In genomic region chr19:34500763-34501162, GRCm38 (mm10) we compare ENCODE assay signal across 8 mouse cellular contexts. TPM values are rescaled to one million over a fixed set of nuclear protein-coding genes. Genes with fewer than 3 reads are reported as not detected.
DNase-seq lines count a peak whose midpoint lies in the region; ATAC-seq and TF ChIP-seq lines count a peak whose summit lies in the region.

No protein-coding gene starts in this region.

- H3K36me3 ChIP-seq in forebrain, embryonic 10.5 days (replicated peaks): peaks cover 8% of the 10 kb centered on the region
- peaks cover 4% of the 10 kb centered on the region; the same call in 1 of the 2 replicates for H3K36me3 ChIP-seq in forebrain, embryonic 12.5 days (replicated peaks)
- no peaks in the 10 kb centered on the region; the same call in 1 of the 2 replicates for H3K36me3 ChIP-seq in forebrain, embryonic 16.5 days (ENCODE audit: control insufficient read depth, insufficient read depth)
- 0 out of 2 replicates have a peak, but pooled peaks cover under 1% of the 10 kb centered on the region for H3K36me3 ChIP-seq in hindbrain, postnatal 0 days (ENCODE audit: insufficient read depth, low read length)

- 51% methylated on average over 4 of the region's 4 CpGs for WGBS in forebrain, embryonic 10.5 days
- WGBS in forebrain, embryonic 12.5 days: 52% methylated on average over 4 of the region's 4 CpGs
- 54% methylated on average over 4 of the region's 4 CpGs for WGBS in forebrain, embryonic 16.5 days
- WGBS in hindbrain, postnatal 0 days: 41% methylated on average over 4 of the region's 4 CpGs

- no peak for ATAC-seq in forebrain, embryonic 12.5 days (ENCODE audit: low FRiP score)
- ATAC-seq in forebrain, embryonic 16.5 days: 0 out of 2 replicates have a peak, but pooled peaks have one; percentile 50
- ATAC-seq in hindbrain, postnatal 0 days: peak; percentile 56

- H3K27ac ChIP-seq in forebrain, embryonic 10.5 days: no peak overlapping the region
- H3K27ac ChIP-seq in forebrain, embryonic 12.5 days: no peak overlapping the region
- no peak overlapping the region for H3K27ac ChIP-seq in forebrain, embryonic 16.5 days (ENCODE audit: low read length)
- no peak overlapping the region for H3K27ac ChIP-seq in hindbrain, postnatal 0 days

- H3K27me3 ChIP-seq in forebrain, embryonic 10.5 days (ENCODE audit: poor library complexity, severe bottlenecking): no peaks in the 10 kb centered on the region
- H3K27me3 ChIP-seq in forebrain, embryonic 12.5 days: no peaks in the 10 kb centered on the region
- H3K27me3 ChIP-seq in forebrain, embryonic 16.5 days (replicated peaks; ENCODE audit: control insufficient read depth, insufficient read depth, low read length): no peaks in the 10 kb centered on the region
- no peaks in the 10 kb centered on the region for H3K27me3 ChIP-seq in hindbrain, postnatal 0 days (ENCODE audit: insufficient read depth, low read length)

- H3K9me3 ChIP-seq in forebrain, embryonic 10.5 days: no peaks in the 10 kb centered on the region
- no peaks in the 10 kb centered on the region for H3K9me3 ChIP-seq in forebrain, embryonic 12.5 days
- no peaks in the 10 kb centered on the region for H3K9me3 ChIP-seq in forebrain, embryonic 16.5 days (ENCODE audit: control insufficient read depth, low read length)
- no peaks in the 10 kb centered on the region for H3K9me3 ChIP-seq in hindbrain, postnatal 0 days (ENCODE audit: low read length)

- DNase-seq in forebrain, embryonic 10.5 days (ENCODE audit: extremely low spot score, low spot score): peak; percentile 31
- DNase-seq in c-Kit-positive CD71-positive TER-119-negative erythroid progenitor cells, embryonic 14.5 days (ENCODE audit: low read depth): peak; percentile 81
- DNase-seq in hindbrain, postnatal 0 days (ENCODE audit: low spot score): peak; percentile 51
- peak; percentile 51 for DNase-seq in left cerebral cortex, adult 11 months (ENCODE audit: low spot score)
- peak; percentile 80 to 86 for DNase-seq in lung, postnatal 4 days
- peak; percentile 42 for DNase-seq in spleen, adult 12 weeks (ENCODE audit: low spot score)

- H3K4me1 ChIP-seq in forebrain, embryonic 10.5 days: no peaks in the 10 kb centered on the region
- no peaks in the 10 kb centered on the region for H3K4me1 ChIP-seq in forebrain, embryonic 12.5 days
- no peaks in the 10 kb centered on the region for H3K4me1 ChIP-seq in forebrain, embryonic 16.5 days (replicated peaks; ENCODE audit: control insufficient read depth, insufficient read depth, low read length)
- no peaks in the 10 kb centered on the region for H3K4me1 ChIP-seq in hindbrain, postnatal 0 days (ENCODE audit: insufficient read depth, low read length)

- H3K9ac ChIP-seq in forebrain, embryonic 12.5 days: no peak overlapping the region
- H3K9ac ChIP-seq in forebrain, embryonic 16.5 days (replicated peaks; ENCODE audit: low read depth, low read length): no peak overlapping the region
- no peak overlapping the region for H3K9ac ChIP-seq in hindbrain, postnatal 0 days (replicated peaks; ENCODE audit: low read length)

- H3K4me2 ChIP-seq in forebrain, embryonic 12.5 days: no peak overlapping the region
- H3K4me2 ChIP-seq in forebrain, embryonic 16.5 days (ENCODE audit: low read length): no peak overlapping the region
- H3K4me2 ChIP-seq in hindbrain, postnatal 0 days (ENCODE audit: low read depth, low read length): no peak overlapping the region

- no peak overlapping the region for H3K4me3 ChIP-seq in forebrain, embryonic 10.5 days
- H3K4me3 ChIP-seq in forebrain, embryonic 12.5 days (replicated peaks): no peak overlapping the region
- H3K4me3 ChIP-seq in forebrain, embryonic 16.5 days (replicated peaks; ENCODE audit: low read length): no peak overlapping the region
- H3K4me3 ChIP-seq in hindbrain, postnatal 0 days (ENCODE audit: low read length): no peak overlapping the region

- peak; percentile 68 for TF ChIP-seq CTCF in hindbrain, postnatal 0 days (IDR thresholded peaks at IDR 0.05; ENCODE audit: low read depth)

RNA-seq across cellular contexts. Expression of gene Ch25h, which starts 25.8 kb away (rescaled TPM):
- polyA plus RNA-seq in forebrain, embryonic 10.5 days (2016; fragmentation: Nextera tagmentation; extraction: Ambion mirVana): 0.20 and 0.37 TPM in 2 replicates
- polyA plus RNA-seq in forebrain, embryonic 12.5 days (2016; fragmentation: Nextera tagmentation; extraction: Ambion mirVana): 1.9 and 2.3 TPM in 2 replicates
- polyA plus RNA-seq in forebrain, embryonic 16.5 days (2015; fragmentation: Nextera tagmentation; extraction: Ambion mirVana): 0.39 and 0.58 TPM in 2 replicates
- 1.2 and 1.6 TPM in 2 replicates for total RNA-seq in hindbrain, postnatal 0 days (2014; rRNA removed)
- 0.76 and 0.96 TPM in 2 replicates for polyA plus RNA-seq in hindbrain, postnatal 0 days (2015; fragmentation: Nextera tagmentation; extraction: Ambion mirVana)

RNA-seq across cellular contexts. Expression of gene Lipa, which starts 26.5 kb away (rescaled TPM):
- polyA plus RNA-seq in forebrain, embryonic 10.5 days (2016; fragmentation: Nextera tagmentation; extraction: Ambion mirVana): 15.8 and 16.2 TPM in 2 replicates
- 16.1 and 16.8 TPM in 2 replicates for polyA plus RNA-seq in forebrain, embryonic 12.5 days (2016; fragmentation: Nextera tagmentation; extraction: Ambion mirVana)
- 14.2 and 16.0 TPM in 2 replicates for polyA plus RNA-seq in forebrain, embryonic 16.5 days (2015; fragmentation: Nextera tagmentation; extraction: Ambion mirVana)
- total RNA-seq in hindbrain, postnatal 0 days (2014; rRNA removed): 20.3 and 25.8 TPM in 2 replicates
- 18.3 and 18.9 TPM in 2 replicates for polyA plus RNA-seq in hindbrain, postnatal 0 days (2015; fragmentation: Nextera tagmentation; extraction: Ambion mirVana)

RNA-seq across cellular contexts. Expression of gene Ifit2, which starts 49.7 kb away (rescaled TPM):
- 5.2 and 5.3 TPM in 2 replicates for polyA plus RNA-seq in forebrain, embryonic 10.5 days (2016; fragmentation: Nextera tagmentation; extraction: Ambion mirVana)
- 6.1 and 6.3 TPM in 2 replicates for polyA plus RNA-seq in forebrain, embryonic 12.5 days (2016; fragmentation: Nextera tagmentation; extraction: Ambion mirVana)
- polyA plus RNA-seq in forebrain, embryonic 16.5 days (2015; fragmentation: Nextera tagmentation; extraction: Ambion mirVana): 9.0 and 10.5 TPM in 2 replicates
- total RNA-seq in hindbrain, postnatal 0 days (2014; rRNA removed): 4.5 and 8.3 TPM in 2 replicates
- 5.6 and 5.8 TPM in 2 replicates for polyA plus RNA-seq in hindbrain, postnatal 0 days (2015; fragmentation: Nextera tagmentation; extraction: Ambion mirVana)

Comparison
In these comparisons a context has a peak if more than half of its experiments do, and no peak if none do; other contexts are left out.
1. DNase-seq: peak in every context shown above with its lines; median percentile 83 in lung, postnatal 4 days; 81 in c-Kit-positive CD71-positive TER-119-negative erythroid progenitor cells, embryonic 14.5 days; 51 in hindbrain, postnatal 0 days; 51 in left cerebral cortex, adult 11 months; 42 in spleen, adult 12 weeks; 31 in forebrain, embryonic 10.5 days.